Mouse (Mus musculus): ENCODE measurements at regions not wholly inside any gene's neighbourhood (a gene's known extent, or its start where the extent isn't known, plus 50 kb on each side); places are given as distances from the start of the nearest gene placed in this dataset.

GRCm38 (mm10) chr1:73113137-73113536 is 97.4 kb upstream of the Tnp1 start:
- no peak for ATAC-seq (replicated peaks; ENCODE audit: low FRiP score, low TSS enrichment, poor library complexity, severe bottlenecking)

GRCm38 (mm10) chr1:73112711-73113110 is 97.0 kb upstream of the Tnp1 start:
- no peak for ATAC-seq (replicated peaks; ENCODE audit: low FRiP score, low TSS enrichment, poor library complexity, severe bottlenecking)

- ATAC-seq (replicated peaks; ENCODE audit: low FRiP score, low TSS enrichment, poor library complexity, severe bottlenecking), result no peak
These were observed 96.2 kb upstream of the Tnp1 start for GRCm38 (mm10) chr1:73111911-73112310.

GRCm38 (mm10) chr1:73105856-73106463 is 90.3 kb upstream of the Tnp1 start:
- no peak for ATAC-seq (replicated peaks; ENCODE audit: low FRiP score, low TSS enrichment, poor library complexity, severe bottlenecking)

GRCm38 (mm10) chr1:73097645-73098440 is 82.1 kb upstream of the Tnp1 start:
- ATAC-seq (replicated peaks; ENCODE audit: low FRiP score, low TSS enrichment, poor library complexity, severe bottlenecking), result no peak

GRCm38 (mm10) chr1:73089636-73090035 is 73.9 kb upstream of the Tnp1 start:
- no peak for ATAC-seq (replicated peaks; ENCODE audit: low FRiP score, low TSS enrichment, poor library complexity, severe bottlenecking)

GRCm38 (mm10) chr1:73088494-73088893 is 72.8 kb upstream of the Tnp1 start:
- no peak for ATAC-seq (replicated peaks; ENCODE audit: low FRiP score, low TSS enrichment, poor library complexity, severe bottlenecking)

- no peak for ATAC-seq (replicated peaks; ENCODE audit: low FRiP score, low TSS enrichment, poor library complexity, severe bottlenecking)
These were observed 69.2 kb upstream of the Tnp1 start for GRCm38 (mm10) chr1:73084946-73085345.

- ATAC-seq (replicated peaks; ENCODE audit: low FRiP score, low TSS enrichment, poor library complexity, severe bottlenecking), result no peak
These were observed 67.7 kb upstream of the Tnp1 start for GRCm38 (mm10) chr1:73083396-73083795.

- no peak for ATAC-seq (replicated peaks; ENCODE audit: low FRiP score, low TSS enrichment, poor library complexity, severe bottlenecking)
These were observed 63.8 kb upstream of the Tnp1 start for GRCm38 (mm10) chr1:73079518-73079917.

GRCm38 (mm10) chr1:73077156-73077555 is 61.4 kb upstream of the Tnp1 start:
- ATAC-seq (replicated peaks; ENCODE audit: low FRiP score, low TSS enrichment, poor library complexity, severe bottlenecking), result no peak

- ATAC-seq (replicated peaks; ENCODE audit: low FRiP score, low TSS enrichment, poor library complexity, severe bottlenecking), result no peak
These were observed 60.1 kb upstream of the Tnp1 start for GRCm38 (mm10) chr1:73075699-73076373.

- ATAC-seq (replicated peaks; ENCODE audit: low FRiP score, low TSS enrichment, poor library complexity, severe bottlenecking), result no peak
These were observed 59.5 kb upstream of the Tnp1 start for GRCm38 (mm10) chr1:73075159-73075558.

GRCm38 (mm10) chr1:73074525-73074924 is 58.8 kb upstream of the Tnp1 start:
- no peak for ATAC-seq (replicated peaks; ENCODE audit: low FRiP score, low TSS enrichment, poor library complexity, severe bottlenecking)

GRCm38 (mm10) chr1:73072237-73072904 is 56.7 kb upstream of the Tnp1 start:
- no peak for ATAC-seq (replicated peaks; ENCODE audit: low FRiP score, low TSS enrichment, poor library complexity, severe bottlenecking)

GRCm38 (mm10) chr1:73070126-73070525 is 54.4 kb upstream of the Tnp1 start:
- ATAC-seq (replicated peaks; ENCODE audit: low FRiP score, low TSS enrichment, poor library complexity, severe bottlenecking), result no peak

Measured in megakaryocyte-erythroid progenitor cell, adult 5-6 weeks (primary cell).